Mouse (Mus musculus) thymus, adult 18-20 months (tissue): ENCODE results near the gene Pitpnb.

Experiments used
- DNase-seq, 2 experiments: peaks; one replicate each; pipeline ENCODE4 v3.0.0; 2022; ENCODE audit warnings: mixed read lengths in 2 of 2

Pitpnb gene

DNA sequence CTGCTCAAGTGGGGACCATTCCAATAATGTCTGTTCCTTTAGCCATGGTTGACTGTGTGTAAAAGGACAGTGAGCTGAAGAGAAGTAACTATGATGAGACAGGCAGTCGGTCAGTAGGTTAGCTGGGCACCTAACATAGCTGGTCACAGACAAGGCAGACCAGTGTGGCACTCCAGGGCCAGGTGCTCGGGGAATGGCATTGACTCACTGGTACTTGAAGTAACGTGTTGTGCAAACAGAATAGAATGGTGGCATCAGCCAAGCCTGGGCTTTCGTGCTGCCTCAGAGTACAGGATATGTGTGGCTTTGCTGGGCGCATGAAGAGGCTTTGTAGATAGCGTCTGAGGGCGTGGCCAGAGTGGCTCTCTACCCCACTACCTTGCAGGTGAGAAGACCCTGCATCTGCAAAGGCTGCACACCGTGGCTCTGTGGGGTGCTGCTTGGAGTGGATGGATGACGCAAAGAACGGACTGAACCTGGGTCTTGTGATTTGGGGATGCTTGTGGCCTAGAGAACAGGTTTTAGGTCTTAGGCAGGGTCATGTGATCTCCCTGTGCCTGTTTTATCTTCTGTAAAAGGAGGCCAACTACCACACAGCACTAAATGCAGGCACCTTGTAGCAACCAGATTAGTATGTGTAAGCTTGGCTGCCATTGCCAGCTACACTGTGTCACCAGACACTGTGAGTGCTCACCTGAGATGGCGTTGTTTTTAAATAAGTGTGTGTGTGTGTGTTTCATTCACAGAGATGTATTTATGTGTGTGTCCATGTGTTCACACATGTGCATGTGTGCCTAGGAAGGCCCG, 26.5 kb downstream of the Pitpnb start:
- peak; percentile 9 to 28 for DNase-seq

DNA sequence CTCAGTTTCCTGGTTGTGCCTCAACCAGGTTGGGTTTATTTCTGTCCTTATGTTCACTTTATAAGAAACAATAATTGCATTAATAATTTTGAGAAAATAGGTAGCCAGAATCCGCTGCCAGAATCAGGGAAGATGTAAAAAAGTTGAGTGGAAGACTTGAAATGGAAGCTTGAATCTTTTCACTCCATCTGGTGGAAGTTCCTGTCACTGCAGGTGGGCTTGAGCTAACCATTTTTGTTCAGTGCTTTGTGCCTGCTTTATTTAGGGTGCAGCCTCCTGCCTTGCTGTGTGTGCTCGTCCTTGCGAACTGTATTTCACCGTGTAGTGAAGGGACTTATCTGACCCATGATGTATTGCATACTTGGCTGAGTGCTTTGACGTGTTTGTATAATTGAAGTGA, 30.0 kb downstream of the Pitpnb start:
- DNase-seq, result no peak

GRCm38 (mm10) chr5:111361058-111361457, 30.5 kb downstream of the Pitpnb start:
- no peak for DNase-seq

GRCm38 (mm10) chr5:111361846-111362245, 31.3 kb downstream of the Pitpnb start:
- no peak for DNase-seq

- DNase-seq, result no peak
Observed at GRCm38 (mm10) chr5:111363446-111364062, 33.0 kb downstream of the Pitpnb start.

- no peak for DNase-seq
Observed at GRCm38 (mm10) chr5:111364533-111364932, 34.0 kb downstream of the Pitpnb start.

- no peak for DNase-seq
Observed at GRCm38 (mm10) chr5:111366140-111366539, 35.6 kb downstream of the Pitpnb start.

GRCm38 (mm10) chr5:111367937-111368517, 37.5 kb downstream of the Pitpnb start:
- DNase-seq, result no peak

- no peak for DNase-seq
Observed at GRCm38 (mm10) chr5:111368576-111368975, 38.0 kb downstream of the Pitpnb start.

DNA sequence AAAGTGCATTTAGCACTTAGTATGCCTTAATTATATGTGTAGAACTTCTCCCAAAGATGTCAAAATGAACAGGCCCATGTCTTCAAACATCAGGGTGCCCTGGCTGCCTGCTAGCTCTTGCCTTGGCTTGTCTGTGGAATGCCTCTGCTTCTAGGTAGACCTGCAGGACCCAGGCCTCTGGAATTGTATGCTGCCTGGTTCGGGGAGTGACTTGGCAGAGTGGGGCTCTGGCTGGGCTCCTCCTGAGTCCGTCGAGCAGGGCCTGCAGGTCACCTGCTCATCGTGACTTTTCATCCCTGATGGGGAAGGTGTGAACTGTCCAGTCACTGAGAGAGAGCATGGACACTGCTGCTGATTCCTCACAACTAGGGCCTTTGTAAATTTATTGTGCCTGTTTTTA, 45.1 kb downstream of the Pitpnb start:
- DNase-seq, result no peak

- no peak for DNase-seq
Observed at GRCm38 (mm10) chr5:111376276-111377020, 45.9 kb downstream of the Pitpnb start.

DNA sequence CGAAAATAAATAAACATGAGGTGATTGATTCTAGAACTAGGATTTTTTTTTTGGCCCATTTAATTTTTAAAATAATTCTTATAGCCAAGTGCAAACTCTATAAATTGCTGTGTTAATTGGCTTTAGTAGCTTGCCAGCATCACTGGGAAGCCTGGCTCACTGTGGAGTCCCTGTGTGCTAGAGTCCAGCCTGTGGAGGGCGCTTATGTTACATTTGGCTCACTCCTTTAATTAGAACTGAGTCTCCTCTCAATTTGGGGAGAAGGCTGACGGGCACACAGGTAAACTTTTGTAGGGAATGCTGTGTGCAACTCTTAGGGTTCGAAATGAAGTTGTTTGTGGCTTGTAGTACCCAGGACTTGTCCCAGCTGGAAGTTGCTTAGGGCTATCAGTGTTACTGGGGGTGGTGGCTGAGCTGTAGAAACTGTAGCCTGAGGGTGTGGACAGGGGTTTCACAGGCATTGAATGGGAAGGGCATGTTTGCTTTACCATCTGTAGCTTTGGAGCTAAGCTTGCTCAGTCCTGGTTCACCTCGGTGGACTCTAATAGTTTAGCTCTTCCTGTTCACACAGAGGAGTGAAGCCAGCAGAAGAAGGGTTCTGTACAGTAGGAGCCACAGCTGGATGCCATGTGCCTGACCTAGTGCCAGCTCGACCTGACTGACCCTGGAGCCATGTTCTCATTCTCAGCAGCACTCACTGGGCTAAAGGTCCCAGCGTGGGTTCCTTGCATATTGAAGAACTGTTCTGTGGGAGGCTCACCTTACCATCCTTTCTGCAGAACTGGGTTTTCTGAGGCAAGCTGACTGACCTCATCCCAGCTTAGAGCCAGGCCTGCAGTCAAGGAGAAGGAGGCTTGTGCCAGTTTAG, 47.8 kb downstream of the Pitpnb start:
- DNase-seq, result no peak

- no peak for DNase-seq
Observed at GRCm38 (mm10) chr5:111383335-111383734, 52.8 kb downstream of the Pitpnb start.

DNA sequence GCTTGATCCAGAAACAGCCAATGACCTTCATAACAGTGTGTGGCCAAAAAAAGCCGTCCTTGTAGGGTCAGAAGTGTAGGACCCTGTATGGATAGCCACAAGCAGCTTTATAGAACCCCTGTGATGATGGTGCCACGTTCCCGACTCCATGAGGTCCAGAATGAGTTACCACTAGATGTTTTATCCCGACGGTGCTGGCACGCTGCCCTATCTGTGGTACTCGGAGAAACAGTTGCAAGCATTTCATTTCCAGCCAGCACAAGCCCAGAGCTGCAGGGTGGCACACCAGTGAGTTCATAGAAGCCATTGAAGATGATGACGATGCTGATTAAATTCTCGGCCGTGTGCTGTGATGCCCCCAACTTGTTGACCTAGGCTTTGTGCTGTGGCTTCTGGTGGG, 60.3 kb downstream of the Pitpnb start:
- no peak for DNase-seq

- DNase-seq, result no peak
Observed at GRCm38 (mm10) chr5:111391485-111391884, 60.9 kb downstream of the Pitpnb start.

DNA sequence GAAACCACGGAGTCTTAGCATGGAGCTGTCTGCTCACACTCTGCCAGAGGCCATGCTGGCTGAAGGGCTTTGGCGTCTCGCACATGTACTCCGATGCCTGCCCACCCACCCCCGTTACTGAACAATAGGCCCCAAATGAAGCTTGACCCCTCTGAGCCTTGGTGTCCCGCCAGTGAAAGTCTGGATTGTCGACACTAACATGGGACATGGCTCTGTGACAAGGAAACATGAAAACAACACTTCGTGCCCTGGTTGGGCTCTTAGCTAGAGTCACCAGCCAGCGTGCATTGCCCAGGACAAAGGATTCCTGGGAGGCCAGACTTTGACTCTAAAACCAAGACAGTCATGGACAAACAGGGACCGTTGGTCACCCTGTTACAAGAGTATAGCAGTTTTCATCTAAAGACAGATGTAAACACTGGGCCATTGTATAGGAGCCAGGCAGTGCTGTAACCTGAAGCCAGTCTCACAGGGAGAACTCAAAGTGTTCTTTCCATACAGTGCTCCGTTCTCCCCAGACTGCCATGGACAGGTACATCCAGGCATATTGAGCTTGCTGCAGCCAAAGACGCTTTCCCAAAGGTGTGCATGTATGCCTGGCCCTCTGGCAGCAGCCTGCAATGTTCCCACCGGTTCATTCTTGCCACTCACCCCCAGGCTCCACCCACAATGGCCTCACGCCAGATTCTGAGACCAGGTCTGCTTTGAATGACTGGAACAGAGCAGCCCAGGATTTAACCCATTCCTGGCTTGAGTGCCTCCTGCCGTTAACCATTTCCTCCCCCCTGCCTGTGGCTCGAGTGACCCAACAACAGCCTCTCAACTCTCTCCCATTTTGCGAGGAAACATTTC, 63.0 kb downstream of the Pitpnb start:
- DNase-seq, result no peak

DNA sequence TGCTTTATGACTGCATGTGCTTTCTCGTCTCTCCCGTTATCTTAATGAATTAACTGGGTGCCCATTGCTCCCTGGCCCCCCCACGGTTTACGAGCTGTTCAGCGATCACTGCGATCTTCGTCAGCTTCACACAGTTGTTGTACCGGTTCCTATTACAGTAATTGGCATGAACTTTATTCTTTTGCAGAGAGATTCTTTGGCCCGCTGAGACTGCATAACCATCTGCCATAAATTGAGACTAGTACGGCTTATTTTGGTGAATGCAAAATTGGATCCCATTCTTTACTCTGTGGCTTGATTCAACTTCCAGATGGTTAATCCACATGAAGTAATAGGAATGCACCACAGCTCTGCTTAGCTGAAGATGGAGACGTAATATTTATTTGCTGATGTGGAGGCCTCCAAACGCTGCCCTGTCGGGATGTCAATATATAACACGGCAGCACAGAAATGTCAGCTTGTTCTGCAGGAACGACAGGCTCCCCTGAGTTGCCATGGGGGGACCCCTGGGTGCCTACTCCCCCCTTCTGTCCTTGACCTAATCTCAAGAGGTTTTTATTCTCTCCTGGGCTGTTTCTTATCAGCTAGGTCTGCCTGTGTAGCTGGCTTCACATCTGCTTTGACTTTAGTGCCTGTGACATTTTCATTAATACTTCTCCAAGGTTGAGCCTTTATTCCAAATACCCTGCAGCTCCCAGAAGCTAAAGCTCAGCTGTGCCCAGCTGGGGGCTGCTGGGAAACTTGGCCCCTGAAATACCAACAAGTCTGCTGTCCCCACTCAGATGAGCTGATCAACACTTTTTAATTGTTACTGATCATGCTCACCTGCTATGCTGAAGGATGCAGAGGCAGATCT, 63.9 kb downstream of the Pitpnb start:
- no peak for DNase-seq

GRCm38 (mm10) chr5:111395771-111396170, 65.2 kb downstream of the Pitpnb start:
- DNase-seq, result no peak

DNA sequence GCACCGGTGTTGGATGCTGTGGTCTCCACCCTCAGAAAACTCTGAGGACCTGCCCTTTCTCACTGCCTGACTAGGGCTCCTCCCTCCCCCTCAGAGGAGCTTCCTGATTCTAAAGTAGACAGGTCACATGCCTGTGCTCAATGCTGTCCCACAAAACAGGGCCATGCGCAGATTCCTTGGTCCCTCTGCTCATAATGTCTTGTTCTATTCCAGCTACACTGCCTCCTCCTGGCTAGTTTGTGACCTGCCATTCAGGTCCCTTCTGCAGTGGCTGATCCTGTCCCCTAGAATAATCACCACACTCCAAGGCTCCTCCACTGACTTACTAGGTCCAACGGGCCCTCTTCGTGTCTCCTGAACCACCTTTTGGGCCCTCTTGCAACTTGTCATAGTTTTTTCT, 65.6 kb downstream of the Pitpnb start:
- DNase-seq, result no peak

- DNase-seq, result no peak
Observed at GRCm38 (mm10) chr5:111398471-111398870, 67.9 kb downstream of the Pitpnb start.
